Mouse (Mus musculus): ENCODE measurements around the gene Olfr780. TPM values are rescaled to one million over a fixed set of nuclear protein-coding genes. Genes with fewer than 3 reads are reported as not detected.
"Not testable (repeated sequence)": the region's sequence is repeated elsewhere in the genome, so short reads cannot be mapped to it uniquely, and the experiment has no call there.

Gene Olfr780
- not detected for total RNA-seq (2021)
- long read RNA-seq, experiment 1: 0 reads
- long read RNA-seq, experiment 2: 0 reads

DNA sequence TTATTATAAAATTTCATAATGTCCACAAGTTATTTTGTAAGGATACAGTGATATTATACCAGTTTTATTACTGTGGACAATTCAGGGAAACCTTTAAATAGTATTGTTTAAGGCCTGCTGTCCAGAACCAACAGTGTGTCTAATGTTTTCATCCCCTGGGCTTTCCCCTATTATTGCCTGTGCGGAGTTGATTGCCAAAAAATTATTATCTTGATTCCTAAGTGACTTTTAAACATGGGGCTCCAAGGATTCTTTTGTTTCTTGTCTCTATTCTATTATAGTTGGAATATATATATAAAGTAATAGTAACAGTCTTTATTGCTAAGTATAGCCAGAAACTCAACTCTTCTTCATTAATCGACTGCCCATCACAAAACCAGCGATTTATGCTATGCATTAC is at the start of gene Olfr780:
Olfr780 (plus strand) TSS at position 301 of the 400 bp plus-strand sequence.
- no peak for DNase-seq (ENCODE audit: low spot score)

DNA sequence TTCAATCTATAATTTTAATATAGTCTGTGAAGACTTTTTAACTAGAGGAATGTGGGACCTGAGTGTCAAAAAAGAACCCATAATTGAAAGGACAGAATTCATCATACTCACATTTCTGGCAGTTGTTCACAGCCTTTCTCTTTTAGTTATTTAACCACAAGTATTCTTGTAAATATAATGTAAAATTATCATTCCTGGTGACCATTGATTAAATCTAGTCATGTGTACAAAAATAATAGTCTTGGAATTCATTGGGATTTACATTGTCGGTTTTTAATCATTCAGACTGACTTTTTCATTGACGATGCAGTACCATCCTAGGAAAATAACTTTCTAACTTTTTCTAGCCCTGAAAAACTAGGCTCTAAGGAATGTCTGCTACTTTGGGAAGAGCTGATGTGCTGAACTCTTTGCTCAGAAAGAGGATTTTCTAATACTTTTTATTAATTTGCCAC is 46.8 kb upstream of the Olfr780 start, which contains the start of gene Olfr777:
Olfr777 (minus strand) TSS at position 405 of the 455 bp plus-strand sequence.
- DNase-seq (ENCODE audit: low spot score): no peak

DNA sequence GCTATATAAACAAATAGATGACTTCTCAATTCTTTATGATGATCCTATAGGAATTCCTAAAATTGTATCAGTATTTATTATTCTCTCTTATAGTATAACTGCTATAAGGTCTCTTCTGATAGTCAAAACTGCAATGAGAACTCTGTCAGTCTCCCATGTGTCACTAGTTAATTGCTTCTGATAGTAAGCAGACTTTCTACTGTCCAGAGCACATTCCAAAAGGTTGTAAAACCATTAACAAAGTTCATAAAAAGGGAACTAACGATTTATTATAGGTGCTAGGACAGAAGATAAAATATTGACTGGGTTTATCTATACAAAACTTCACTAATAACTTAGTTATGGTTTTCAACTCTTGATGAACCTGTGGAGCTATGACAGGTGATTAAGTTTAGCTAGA is 4.9 kb upstream of the Olfr780 start:
- not testable (repeated sequence) for DNase-seq (ENCODE audit: low spot score)

DNA sequence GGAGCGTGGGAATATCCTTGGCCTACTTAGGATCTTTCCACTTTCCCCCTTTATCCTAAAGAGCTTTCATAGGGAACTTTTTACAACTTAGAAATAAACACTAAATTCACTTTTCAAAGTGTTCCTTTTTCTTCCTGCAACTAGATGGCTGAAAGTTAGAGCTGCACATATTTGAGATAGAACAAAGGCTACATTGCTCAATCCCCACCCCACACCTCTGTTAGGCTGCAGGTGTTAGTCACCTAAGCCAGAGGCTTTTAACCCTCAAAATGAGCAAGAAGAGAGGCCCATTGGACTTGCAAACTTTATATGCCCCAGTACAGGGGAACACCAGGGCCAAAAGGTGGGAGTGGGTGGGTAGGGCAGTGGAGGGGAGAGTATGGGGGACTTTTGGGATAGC is 4.4 kb upstream of the Olfr780 start:
- not testable (repeated sequence) for DNase-seq (ENCODE audit: low spot score)

DNA sequence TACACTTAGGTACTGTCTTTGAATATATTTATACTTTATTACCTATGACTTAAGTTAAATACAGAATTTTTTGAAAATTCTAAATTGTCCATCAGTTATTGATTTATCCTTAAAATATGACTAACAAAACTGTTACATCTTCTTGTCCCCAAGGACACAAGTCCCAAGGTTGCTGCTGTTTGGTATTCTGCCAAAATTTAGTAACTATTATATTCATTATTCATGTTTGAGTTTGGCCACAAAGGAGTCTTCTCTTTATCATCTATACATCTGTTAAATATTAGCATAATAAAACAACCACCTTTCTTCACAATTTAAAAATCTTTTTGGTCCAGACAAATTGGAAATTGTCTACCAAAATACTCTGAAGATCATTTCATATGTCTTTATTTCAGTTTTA is 10.6 kb downstream of the Olfr780 start, which contains the start of gene Olfr781:
Olfr781 (plus strand) TSS at position 301 of the 400 bp plus-strand sequence.
- DNase-seq (ENCODE audit: low spot score): no peak

DNA sequence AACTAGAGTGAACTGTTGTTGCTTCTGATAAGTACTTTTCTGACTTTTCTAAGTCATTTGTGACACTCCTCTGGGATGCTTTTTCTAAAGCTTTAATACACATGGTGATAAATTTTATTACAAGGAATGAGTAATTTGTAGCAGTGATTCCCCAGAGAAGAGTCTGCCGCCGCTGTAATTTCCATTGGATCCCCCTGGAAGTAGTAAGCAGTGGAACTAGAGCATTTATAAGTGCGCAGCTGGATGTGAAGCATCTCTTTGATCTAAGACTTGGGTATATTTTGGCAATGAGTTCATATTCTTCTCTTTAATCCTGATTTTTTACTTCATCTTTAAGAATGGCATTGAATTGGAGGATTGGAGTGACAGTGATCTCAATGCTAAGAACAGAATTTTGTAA is 30.6 kb downstream of the Olfr780 start, which contains the start of gene Olfr782:
Olfr782 (plus strand) TSS at position 301 of the 400 bp plus-strand sequence.
- DNase-seq (ENCODE audit: low spot score): no peak

DNA sequence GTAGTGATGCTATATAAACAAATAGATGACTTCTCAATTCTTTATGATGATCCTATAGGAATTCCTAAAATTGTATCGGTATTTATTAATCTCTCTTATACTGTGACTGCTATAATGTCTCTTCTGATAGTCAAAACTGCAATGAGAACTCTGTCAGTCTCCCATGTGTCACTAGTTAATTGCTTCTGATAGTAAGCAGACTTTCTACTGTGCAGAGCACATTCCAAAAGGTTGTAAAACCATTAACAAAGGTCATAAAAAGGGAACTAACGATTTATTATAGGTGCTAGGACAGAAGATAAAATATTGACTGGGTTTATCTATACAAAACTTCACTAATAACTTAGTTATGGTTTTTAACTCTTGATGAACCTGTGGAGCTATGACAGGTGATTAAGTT is 34.6 kb downstream of the Olfr780 start:
- not testable (repeated sequence) for DNase-seq (ENCODE audit: low spot score)

DNA sequence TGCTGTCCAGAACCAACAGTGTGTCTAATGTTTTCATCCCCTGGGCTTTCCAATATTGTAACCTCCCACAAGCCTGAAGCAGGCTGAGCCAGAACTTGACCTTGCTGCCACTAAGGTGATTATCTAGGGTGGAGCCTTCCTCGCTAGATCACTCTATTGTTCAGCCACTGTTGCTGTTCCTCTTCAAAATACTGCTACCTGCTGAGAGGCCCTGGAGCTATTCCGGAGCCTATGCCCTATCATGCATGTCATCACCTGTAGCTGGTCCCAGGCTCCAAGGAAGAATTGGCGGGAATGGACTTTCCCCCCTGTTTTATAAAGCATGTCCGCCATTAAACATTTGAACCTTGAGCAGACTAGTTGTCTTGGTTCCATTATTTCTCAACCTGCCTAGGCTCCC is 38.6 kb downstream of the Olfr780 start:
- not testable (repeated sequence) for DNase-seq (ENCODE audit: low spot score)

DNA sequence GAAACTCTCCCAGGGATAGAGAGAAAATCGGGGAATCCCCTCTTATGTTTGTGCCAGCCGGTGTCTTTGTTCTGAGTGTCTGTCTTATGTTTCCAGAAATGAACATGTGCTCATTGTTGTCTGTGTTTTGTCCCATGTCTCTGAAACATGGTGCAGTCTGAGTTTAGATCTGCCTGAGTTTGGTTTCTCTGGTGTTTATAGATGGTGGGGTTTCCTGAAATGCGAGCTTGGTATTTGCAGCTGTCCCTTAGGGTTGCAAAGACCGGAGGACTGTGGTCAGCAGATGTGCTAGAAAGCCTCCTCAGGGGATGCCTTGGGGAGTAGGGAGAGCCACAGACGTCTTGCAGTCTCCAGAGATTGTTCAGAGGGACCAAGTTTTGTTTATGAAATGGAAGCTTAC is 39.4 kb downstream of the Olfr780 start:
- no peak for DNase-seq (ENCODE audit: low spot score)

Other genes starting within 250 kb of the Olfr780 start
- gene Olfr766-ps1, start 249.1 kb upstream of the Olfr780 start, total RNA-seq (2021): not detected
- gene Olfr767, start 235.2 kb upstream of the Olfr780 start, total RNA-seq (2021): not detected
- gene Olfr768, start 218.7 kb upstream of the Olfr780 start, total RNA-seq (2021): not detected
- gene Olfr769, start 200.3 kb upstream of the Olfr780 start, total RNA-seq (2021): not detected
- gene Olfr770, start 179.1 kb upstream of the Olfr780 start, total RNA-seq (2021): not detected
- gene Olfr771, start 153.4 kb upstream of the Olfr780 start, total RNA-seq (2021): not detected
- not detected for gene Olfr772, start 140.2 kb upstream of the Olfr780 start, total RNA-seq (2021)
- gene Olfr773, start 130.7 kb upstream of the Olfr780 start, total RNA-seq (2021): not detected
- gene Olfr774, start 81.9 kb upstream of the Olfr780 start, total RNA-seq (2021): not detected
- not detected for gene Olfr775, start 69.7 kb upstream of the Olfr780 start, total RNA-seq (2021)
- gene Olfr776, start 59.0 kb upstream of the Olfr780 start, total RNA-seq (2021): not detected
- gene Olfr777, start 46.6 kb upstream of the Olfr780 start, total RNA-seq (2021): not detected
- gene Olfr781, start 10.7 kb downstream of the Olfr780 start, total RNA-seq (2021): not detected
- not detected for gene Olfr782, start 30.7 kb downstream of the Olfr780 start, total RNA-seq (2021)
- not detected for gene Olfr784, start 66.0 kb downstream of the Olfr780 start, total RNA-seq (2021)
- not detected for gene Olfr785, start 87.3 kb downstream of the Olfr780 start, total RNA-seq (2021)
- gene Olfr786, start 109.2 kb downstream of the Olfr780 start, total RNA-seq (2021): not detected
- gene Olfr787, start 143.7 kb downstream of the Olfr780 start, total RNA-seq (2021): not detected
- not detected for gene Olfr788, start 152.9 kb downstream of the Olfr780 start, total RNA-seq (2021)
- gene Olfr789, start 166.6 kb downstream of the Olfr780 start, total RNA-seq (2021): not detected
- not detected for gene Olfr790, start 180.4 kb downstream of the Olfr780 start, total RNA-seq (2021)
- gene Olfr791, start 203.7 kb downstream of the Olfr780 start, total RNA-seq (2021): not detected
- not detected for gene Olfr792, start 221.0 kb downstream of the Olfr780 start, total RNA-seq (2021)
- not detected for gene Olfr794, start 249.5 kb downstream of the Olfr780 start, total RNA-seq (2021)